Mouse (Mus musculus): ENCODE measurements around the gene Btbd19. TPM values are rescaled to one million over a fixed set of nuclear protein-coding genes. Genes with fewer than 3 reads are reported as not detected.
A peak's percentile ranks its signal among the peaks of the same experiment; 100 is the strongest.

Gene Btbd19
- polyA plus RNA-seq, 1 experiment: 23.7 TPM

DNA sequence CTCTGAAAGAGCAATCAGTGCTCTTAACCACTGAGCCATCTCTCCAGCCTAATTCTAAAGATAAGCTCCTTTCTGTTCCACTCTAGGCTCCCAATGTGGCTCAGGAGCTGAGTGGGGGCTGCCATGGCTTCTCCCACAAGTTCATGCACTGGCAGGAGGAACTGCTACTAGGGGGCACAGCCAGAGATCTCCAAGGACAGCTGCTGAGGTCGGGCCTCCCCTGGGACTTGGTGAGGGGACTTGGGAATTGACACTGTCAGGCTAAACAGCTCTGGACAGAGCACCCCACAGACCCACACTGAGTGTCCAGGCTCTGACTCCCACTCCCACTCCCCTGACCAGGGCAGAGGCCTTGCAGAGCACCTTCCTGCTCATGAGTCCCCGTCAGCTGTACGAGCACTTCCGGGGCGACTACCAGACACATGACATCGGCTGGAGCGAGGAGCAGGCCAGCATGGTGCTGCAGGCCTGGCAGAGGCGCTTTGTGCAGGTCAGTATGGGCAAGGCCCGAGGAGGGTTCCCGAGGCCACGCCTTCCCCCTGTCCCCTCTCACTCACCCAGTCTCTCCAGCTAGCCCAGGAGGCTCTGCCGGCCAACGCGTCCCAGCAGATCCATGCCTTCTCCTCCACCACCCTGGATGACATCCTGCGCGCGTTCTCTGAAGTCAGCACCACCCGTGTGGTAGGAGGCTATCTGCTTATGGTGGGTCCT lies 17.6 kb downstream of the Btbd19 start:
- Histone ChIP-seq H3K4me3 (ENCODE audit: insufficient read depth, poor library complexity, severe bottlenecking) (no peak overlapping the region), H3K79me3 (ENCODE audit: low read depth) (no peaks in the 10 kb centered on the region), H3ac (ENCODE audit: control insufficient read depth, insufficient read length, low read depth) (no peak overlapping the region), H3K27me3 (ENCODE audit: control insufficient read depth, insufficient read depth, insufficient read length) (no peaks in the 10 kb centered on the region), H3K79me2 (ENCODE audit: control insufficient read depth, insufficient read depth) (no peaks in the 10 kb centered on the region), H3K36me3 (ENCODE audit: control insufficient read depth, insufficient read depth) (no peaks in the 10 kb centered on the region)
- no peak for TF ChIP-seq MAX (IDR thresholded peaks at IDR 0.05)
- no peak for TF ChIP-seq CEBPB (IDR thresholded peaks at IDR 0.05; ENCODE audit: low read depth)
- no peak for TF ChIP-seq MYOD1 (IDR thresholded peaks at IDR 0.05; ENCODE audit: control insufficient read depth, insufficient read length, low read depth)
- no peak for TF ChIP-seq USF1 (IDR thresholded peaks at IDR 0.05; ENCODE audit: low read depth)
- TF ChIP-seq FOSL1 (IDR thresholded peaks at IDR 0.05; ENCODE audit: insufficient read depth, low read length, poor library complexity, severe bottlenecking): no peak
- no peak for TF ChIP-seq MYOG (IDR thresholded peaks at IDR 0.05; ENCODE audit: control insufficient read depth, extremely low read depth, insufficient read length)
- TF ChIP-seq CTCF (IDR thresholded peaks at IDR 0.05; ENCODE audit: control insufficient read depth, insufficient read depth, insufficient read length): no peak

DNA sequence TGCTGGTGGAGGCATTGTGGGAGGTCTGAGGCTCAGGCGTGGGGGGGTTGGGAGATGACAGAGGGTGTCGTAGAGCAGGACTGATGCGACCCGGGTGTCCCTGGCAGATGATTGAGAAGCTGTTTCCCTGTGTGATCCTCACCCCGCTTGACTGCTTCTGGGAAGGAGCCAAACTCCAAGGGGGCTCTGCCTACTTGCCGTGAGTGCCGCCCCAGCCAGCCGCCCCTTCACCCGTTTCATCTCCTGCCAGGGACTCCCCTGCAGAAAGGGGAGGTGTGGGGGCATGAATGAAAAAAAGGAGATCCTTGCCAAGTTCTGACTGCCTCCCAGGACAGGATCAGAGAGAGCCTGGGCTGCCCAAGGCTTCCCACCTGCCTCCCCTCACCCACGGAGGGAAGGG lies 20.4 kb downstream of the Btbd19 start:
- H3ac ChIP-seq (ENCODE audit: control insufficient read depth, insufficient read length, low read depth): no peak overlapping the region
- H3K79me2 ChIP-seq (ENCODE audit: control insufficient read depth, insufficient read depth): no peaks in the 10 kb centered on the region
- no peaks in the 10 kb centered on the region for H3K27me3 ChIP-seq (ENCODE audit: control insufficient read depth, insufficient read depth, insufficient read length)
- no peaks in the 10 kb centered on the region for H3K79me3 ChIP-seq (ENCODE audit: low read depth)
- no peaks in the 10 kb centered on the region for H3K36me3 ChIP-seq (ENCODE audit: control insufficient read depth, insufficient read depth)
- H3K4me3 ChIP-seq (ENCODE audit: insufficient read depth, poor library complexity, severe bottlenecking): no peak overlapping the region
- no peak for TF ChIP-seq CEBPB (IDR thresholded peaks at IDR 0.05; ENCODE audit: low read depth)
- no peak for TF ChIP-seq FOSL1 (IDR thresholded peaks at IDR 0.05; ENCODE audit: insufficient read depth, low read length, poor library complexity, severe bottlenecking)
- no peak for TF ChIP-seq MAX (IDR thresholded peaks at IDR 0.05)
- TF ChIP-seq USF1 (IDR thresholded peaks at IDR 0.05; ENCODE audit: low read depth): no peak
- no peak for TF ChIP-seq CTCF (IDR thresholded peaks at IDR 0.05; ENCODE audit: control insufficient read depth, insufficient read depth, insufficient read length)
- no peak for TF ChIP-seq MYOG (IDR thresholded peaks at IDR 0.05; ENCODE audit: control insufficient read depth, extremely low read depth, insufficient read length)
- no peak for TF ChIP-seq MYOD1 (IDR thresholded peaks at IDR 0.05; ENCODE audit: control insufficient read depth, insufficient read length, low read depth)

DNA sequence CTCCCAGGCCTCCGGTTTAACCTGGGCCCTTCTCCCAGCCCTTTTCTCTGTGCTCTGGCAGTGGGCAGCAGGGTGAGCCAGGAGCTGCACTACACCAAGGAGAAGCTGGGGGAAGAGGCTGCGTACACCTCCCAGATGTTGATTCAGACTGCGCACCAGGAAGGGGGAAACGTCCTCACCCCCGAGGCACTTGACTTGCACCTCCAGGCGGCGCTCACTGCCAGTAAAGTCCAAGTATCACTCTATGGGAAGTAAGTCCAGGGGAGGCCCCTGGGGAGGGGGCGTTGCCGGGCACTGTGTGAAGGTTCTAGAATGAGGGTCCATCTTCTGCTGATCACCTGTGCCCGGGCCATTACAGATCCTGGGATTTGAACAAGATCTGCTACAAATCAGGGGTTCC lies 20.9 kb downstream of the Btbd19 start:
- Histone ChIP-seq H3ac (ENCODE audit: control insufficient read depth, insufficient read length, low read depth) (no peak overlapping the region), H3K4me3 (ENCODE audit: insufficient read depth, poor library complexity, severe bottlenecking) (no peak overlapping the region), H3K79me3 (ENCODE audit: low read depth) (no peaks in the 10 kb centered on the region), H3K36me3 (ENCODE audit: control insufficient read depth, insufficient read depth) (no peaks in the 10 kb centered on the region), H3K27me3 (ENCODE audit: control insufficient read depth, insufficient read depth, insufficient read length) (no peaks in the 10 kb centered on the region), H3K79me2 (ENCODE audit: control insufficient read depth, insufficient read depth) (no peaks in the 10 kb centered on the region)
- TF ChIP-seq CEBPB (IDR thresholded peaks at IDR 0.05; ENCODE audit: low read depth) (no peak), CTCF (IDR thresholded peaks at IDR 0.05; ENCODE audit: control insufficient read depth, insufficient read depth, insufficient read length) (peak; percentile 7), MAX (IDR thresholded peaks at IDR 0.05) (no peak)

DNA sequence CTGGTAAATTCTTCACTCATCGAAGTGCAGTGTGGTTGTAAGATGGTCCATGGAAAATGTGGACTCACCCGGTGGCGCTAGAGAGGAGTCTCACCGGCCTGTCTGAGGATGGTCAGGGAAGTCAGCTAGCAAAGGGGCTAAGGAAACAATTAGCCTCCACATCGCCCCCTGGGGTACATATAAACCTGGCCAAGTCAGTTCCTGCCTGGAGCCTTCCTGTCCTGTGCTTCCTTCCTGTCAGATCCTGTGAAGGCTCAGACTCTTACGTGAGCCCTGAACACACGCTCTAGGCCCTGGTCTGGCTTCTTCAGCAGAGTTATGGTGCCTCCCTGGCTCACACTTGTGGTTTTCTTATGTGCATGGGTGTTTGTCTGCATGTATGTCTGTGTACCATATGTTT lies 24.3 kb downstream of the Btbd19 start:
- no peaks in the 10 kb centered on the region for H3K36me3 ChIP-seq (ENCODE audit: control insufficient read depth, insufficient read depth)
- no peaks in the 10 kb centered on the region for H3K79me2 ChIP-seq (ENCODE audit: control insufficient read depth, insufficient read depth)
- peaks cover 6% of the 10 kb centered on the region for H3K27me3 ChIP-seq (ENCODE audit: control insufficient read depth, insufficient read depth, insufficient read length)
- TF ChIP-seq MAX (IDR thresholded peaks at IDR 0.05): no peak
- TF ChIP-seq CTCF (IDR thresholded peaks at IDR 0.05; ENCODE audit: control insufficient read depth, insufficient read depth, insufficient read length): no peak
- no peak for TF ChIP-seq USF1 (IDR thresholded peaks at IDR 0.05; ENCODE audit: low read depth)
- TF ChIP-seq CEBPB (IDR thresholded peaks at IDR 0.05; ENCODE audit: low read depth): no peak
- TF ChIP-seq MYOD1 (IDR thresholded peaks at IDR 0.05; ENCODE audit: control insufficient read depth, insufficient read length, low read depth): no peak
- no peak for TF ChIP-seq FOSL1 (IDR thresholded peaks at IDR 0.05; ENCODE audit: insufficient read depth, low read length, poor library complexity, severe bottlenecking)
- no peak for TF ChIP-seq MYOG (IDR thresholded peaks at IDR 0.05; ENCODE audit: control insufficient read depth, extremely low read depth, insufficient read length)
- no peaks in the 10 kb centered on the region for H3K79me3 ChIP-seq (ENCODE audit: low read depth)
- no peak overlapping the region for H3ac ChIP-seq (ENCODE audit: control insufficient read depth, insufficient read length, low read depth)
- no peak overlapping the region for H3K4me3 ChIP-seq (ENCODE audit: insufficient read depth, poor library complexity, severe bottlenecking)

DNA sequence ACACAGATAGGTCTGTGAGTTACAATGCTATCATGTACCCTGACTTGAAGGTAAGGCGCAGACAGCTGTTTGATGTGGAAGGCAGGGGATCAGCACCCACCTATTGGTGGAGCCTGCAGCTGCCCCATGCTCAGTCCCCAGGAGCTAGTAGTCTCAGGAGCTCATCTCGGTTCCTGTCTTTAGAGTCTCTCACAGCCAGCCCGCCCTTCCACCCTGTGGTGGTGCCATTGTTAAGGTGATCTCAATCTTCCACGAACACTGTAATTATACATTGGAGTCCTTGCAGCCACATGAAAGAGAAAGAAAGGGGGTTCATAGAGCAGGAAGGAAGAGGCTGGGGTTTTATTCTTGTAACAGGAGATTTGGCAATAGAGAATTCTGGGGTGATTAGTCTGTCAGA lies 25.5 kb downstream of the Btbd19 start:
- no peak overlapping the region for H3K4me3 ChIP-seq (ENCODE audit: insufficient read depth, poor library complexity, severe bottlenecking)

DNA sequence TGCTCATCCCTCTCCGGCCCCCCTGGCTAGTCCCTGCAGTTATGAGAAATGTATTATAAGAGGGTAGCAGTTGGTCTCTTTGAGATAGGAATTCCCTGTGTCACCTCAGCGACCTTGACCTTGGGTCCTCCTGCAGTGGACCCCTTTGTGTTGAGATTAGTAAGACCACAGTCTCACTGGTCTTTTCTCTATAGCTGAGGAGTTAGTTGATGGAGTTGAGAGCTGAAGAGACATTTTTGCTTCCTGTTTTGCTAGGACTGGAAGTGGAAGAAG lies 26.8 kb downstream of the Btbd19 start:
- peaks cover 13% of the 10 kb centered on the region for H3K27me3 ChIP-seq (ENCODE audit: control insufficient read depth, insufficient read depth, insufficient read length)
- TF ChIP-seq FOSL1 (IDR thresholded peaks at IDR 0.05; ENCODE audit: insufficient read depth, low read length, poor library complexity, severe bottlenecking): no peak
- no peaks in the 10 kb centered on the region for H3K79me2 ChIP-seq (ENCODE audit: control insufficient read depth, insufficient read depth)
- no peaks in the 10 kb centered on the region for H3K36me3 ChIP-seq (ENCODE audit: control insufficient read depth, insufficient read depth)
- H3K79me3 ChIP-seq (ENCODE audit: low read depth): no peaks in the 10 kb centered on the region
- no peak overlapping the region for H3ac ChIP-seq (ENCODE audit: control insufficient read depth, insufficient read length, low read depth)
- H3K4me3 ChIP-seq (ENCODE audit: insufficient read depth, poor library complexity, severe bottlenecking): no peak overlapping the region

More for the DNA sequence above, 25.5 kb downstream of the Btbd19 start:
- Histone ChIP-seq H3K79me3 (ENCODE audit: low read depth) (no peaks in the 10 kb centered on the region), H3ac (ENCODE audit: control insufficient read depth, insufficient read length, low read depth) (no peak overlapping the region), H3K79me2 (ENCODE audit: control insufficient read depth, insufficient read depth) (no peaks in the 10 kb centered on the region), H3K27me3 (ENCODE audit: control insufficient read depth, insufficient read depth, insufficient read length) (peaks cover 13% of the 10 kb centered on the region), H3K36me3 (ENCODE audit: control insufficient read depth, insufficient read depth) (no peaks in the 10 kb centered on the region)
- no peak for TF ChIP-seq MAX (IDR thresholded peaks at IDR 0.05)
- TF ChIP-seq CEBPB (IDR thresholded peaks at IDR 0.05; ENCODE audit: low read depth): no peak
- no peak for TF ChIP-seq MYOD1 (IDR thresholded peaks at IDR 0.05; ENCODE audit: control insufficient read depth, insufficient read length, low read depth)
- TF ChIP-seq MYOG (IDR thresholded peaks at IDR 0.05; ENCODE audit: control insufficient read depth, extremely low read depth, insufficient read length): no peak
- no peak for TF ChIP-seq USF1 (IDR thresholded peaks at IDR 0.05; ENCODE audit: low read depth)
- TF ChIP-seq FOSL1 (IDR thresholded peaks at IDR 0.05; ENCODE audit: insufficient read depth, low read length, poor library complexity, severe bottlenecking): no peak
- no peak for TF ChIP-seq CTCF (IDR thresholded peaks at IDR 0.05; ENCODE audit: control insufficient read depth, insufficient read depth, insufficient read length)

All from C2C12 (cell line).